Mouse (Mus musculus) common myeloid progenitor, adult 5-6 weeks (primary cell): ENCODE data around the gene Edar. TPM values are rescaled to one million over a fixed set of nuclear protein-coding genes. Genes with fewer than 3 reads are reported as not detected.
A peak's percentile ranks its signal among the peaks of the same experiment; 100 is the strongest.

Experiments used
- ATAC-seq: replicated peaks from 2 replicates; pipeline ENCODE4 v1.8.0; 2016; ENCODE audit warnings: low read depth, mild to moderate bottlenecking, moderate TSS enrichment, inconsistent platforms; ENCODE audit not compliant: poor library complexity, severe bottlenecking
- total RNA-seq: library from RNA; stranded (forward); fragments of 200-1000, 187-1606 nt; gene quantifications from 2 replicates; pipeline ENCODE4 v1.2.3, GENCODE M21; 2017

Gene Edar
- total RNA-seq, 1 experiment from 2014 or later: 0.09 TPM

GRCm38 (mm10) chr10:58610484-58611261 is 64.8 kb downstream of the Edar start:
- no peak for ATAC-seq

- ATAC-seq: no peak
Observed at GRCm38 (mm10) chr10:58608858-58609257, 66.6 kb downstream of the Edar start.

GRCm38 (mm10) chr10:58606356-58606755 is 69.1 kb downstream of the Edar start:
- no peak for ATAC-seq

GRCm38 (mm10) chr10:58604779-58605178 is 70.7 kb downstream of the Edar start:
- ATAC-seq: no peak

- ATAC-seq: no peak
Observed at GRCm38 (mm10) chr10:58601946-58602345, 73.5 kb downstream of the Edar start.

- ATAC-seq: no peak
Observed at GRCm38 (mm10) chr10:58601431-58601901, 74.0 kb downstream of the Edar start.

- ATAC-seq: no peak
Observed at GRCm38 (mm10) chr10:58600983-58601382, 74.5 kb downstream of the Edar start.

- no peak for ATAC-seq
Observed at GRCm38 (mm10) chr10:58600151-58600550, 75.3 kb downstream of the Edar start.

GRCm38 (mm10) chr10:58595821-58596220 is 79.6 kb downstream of the Edar start:
- no peak for ATAC-seq

- ATAC-seq: no peak
Observed at GRCm38 (mm10) chr10:58595197-58595596, 80.3 kb downstream of the Edar start.

GRCm38 (mm10) chr10:58594486-58594885 is 81.0 kb downstream of the Edar start:
- ATAC-seq: no peak

- ATAC-seq: no peak
Observed at GRCm38 (mm10) chr10:58585427-58586223, 89.8 kb downstream of the Edar start.

GRCm38 (mm10) chr10:58560521-58560920 is 114.9 kb downstream of the Edar start:
- ATAC-seq: no peak

GRCm38 (mm10) chr10:58559901-58560300 is 115.6 kb downstream of the Edar start:
- peak; percentile 90 for ATAC-seq

GRCm38 (mm10) chr10:58559098-58559497 is 116.4 kb downstream of the Edar start:
- peak; percentile 85 for ATAC-seq

GRCm38 (mm10) chr10:58554693-58555387 is 120.6 kb downstream of the Edar start:
- no peak for ATAC-seq

Other genes with a start within 250 kb of the Edar start
- gene Ranbp2, start 228.7 kb downstream of the Edar start, total RNA-seq: 277 and 282 TPM in 2 replicates
- gene Ccdc138, start 177.7 kb downstream of the Edar start, total RNA-seq: 6.7 and 12.4 TPM in 2 replicates
- gene Gm17542, start 42.6 kb upstream of the Edar start, total RNA-seq: not detected in 2 replicates
- not detected in 2 replicates for gene Sh3rf3, start 137.7 kb upstream of the Edar start, total RNA-seq